Mouse (Mus musculus) ES-E14 (cell line): Measurements from ENCODE around the gene Zfp850. TPM values are rescaled to one million over a fixed set of nuclear protein-coding genes. Genes with fewer than 3 reads are reported as not detected.
A peak's percentile ranks its signal among the peaks of the same experiment; 100 is the strongest.

ENCODE experiments used
- DNase-seq: peaks from one replicate; pipeline ENCODE4 v3.0.0-alpha.2; 2013; ENCODE audit warnings: low read depth, low spot score
- H3K27ac ChIP-seq: 2 replicates; pipeline ENCODE4 v1.5.1; 2012; ENCODE audit warnings: low read depth, mild to moderate bottlenecking, low read length, moderate library complexity, mixed read lengths; ENCODE audit not compliant: poor library complexity, insufficient read depth, severe bottlenecking
- H3K36me3 ChIP-seq: 2 replicates; pipeline ENCODE4 v1.6.1; 2012; ENCODE audit warnings: mild to moderate bottlenecking, low read length, moderate library complexity, mixed read lengths; ENCODE audit not compliant: control insufficient read depth, poor library complexity, insufficient read depth, severe bottlenecking
- H3K4me1 ChIP-seq, 2 experiments: fragments of 150-350 bp in 1 of 2; sonication (generic) in 1 of 2; 2 replicates each; pipeline ENCODE4 v1.6.1; 2012; ENCODE audit warnings: low read length in 2 of 2, mild to moderate bottlenecking in 1 of 2, mixed read lengths in 1 of 2; ENCODE audit not compliant: control insufficient read depth in 2 of 2, insufficient read depth in 2 of 2, poor library complexity in 1 of 2
- H3K4me3 ChIP-seq, 2 experiments: fragments of 150-350 bp in 1 of 2; sonication (generic) in 1 of 2; 2 replicates each; pipeline ENCODE4 v1.5.1; 2012; ENCODE audit warnings: low read length in 2 of 2, low read depth in 1 of 2, mild to moderate bottlenecking in 1 of 2, mixed read lengths in 1 of 2; ENCODE audit not compliant: insufficient read depth in 1 of 2, poor library complexity in 1 of 2, severe bottlenecking in 1 of 2
- H3K9ac ChIP-seq: 2 replicates; pipeline ENCODE4 v1.6.1; 2012; ENCODE audit warnings: low read depth, mild to moderate bottlenecking, low read length, mixed read lengths; ENCODE audit not compliant: poor library complexity, insufficient read depth, severe bottlenecking
- H3K9me3 ChIP-seq: fragments of 150-350 bp; sonication (generic); 2 replicates; pipeline ENCODE4 v1.6.1; 2012; ENCODE audit warnings: low read depth, mild to moderate bottlenecking, low read length; ENCODE audit not compliant: control insufficient read depth, insufficient read depth
- CHD2 ChIP-seq: IDR thresholded peaks from 2 replicates; pipeline ENCODE4 v1.6.1; 2014; ENCODE audit warnings: mild to moderate bottlenecking, low read depth, low read length, inconsistent platforms
- HCFC1 ChIP-seq: IDR thresholded peaks from 2 replicates; pipeline ENCODE4 v1.6.1; 2012; ENCODE audit warnings: low read length, inconsistent platforms, borderline replicate concordance; ENCODE audit not compliant: insufficient read depth
- MAFK ChIP-seq: IDR thresholded peaks from 2 replicates; pipeline ENCODE4 v1.6.1; 2014; ENCODE audit warnings: mild to moderate bottlenecking, low read depth, low read length, inconsistent platforms; ENCODE audit not compliant: insufficient read depth
- ZC3H11A ChIP-seq: IDR thresholded peaks from 2 replicates; pipeline ENCODE4 v1.6.1; 2012; ENCODE audit warnings: low read depth, mild to moderate bottlenecking, inconsistent platforms, low read length, borderline replicate concordance
- ZNF384 ChIP-seq: IDR thresholded peaks from 2 replicates; pipeline ENCODE4 v1.6.1; 2012; ENCODE audit warnings: low read depth, low read length, inconsistent platforms
- in situ Hi-C, 2 experiments: fragments of 600-800 bp; cut with MboI; formaldehyde crosslinking; loops; one replicate each; pipeline ENCODE4 v1.15.1; 2025; ENCODE audit warnings: low sequenced_read_pairs in 2 of 2, inconsistent platforms in 1 of 2; ENCODE audit not compliant: unreplicated experiment in 2 of 2
- total RNA-seq: library from RNA; depleted of rRNA; stranded (reverse); fragments of 300-350 nt; gene quantifications from 2 replicates; pipeline ENCODE4 v1.2.3, GENCODE M21; 2012

The Zfp850 gene
- total RNA-seq, 1 experiment, result 24.0 TPM

DNA sequence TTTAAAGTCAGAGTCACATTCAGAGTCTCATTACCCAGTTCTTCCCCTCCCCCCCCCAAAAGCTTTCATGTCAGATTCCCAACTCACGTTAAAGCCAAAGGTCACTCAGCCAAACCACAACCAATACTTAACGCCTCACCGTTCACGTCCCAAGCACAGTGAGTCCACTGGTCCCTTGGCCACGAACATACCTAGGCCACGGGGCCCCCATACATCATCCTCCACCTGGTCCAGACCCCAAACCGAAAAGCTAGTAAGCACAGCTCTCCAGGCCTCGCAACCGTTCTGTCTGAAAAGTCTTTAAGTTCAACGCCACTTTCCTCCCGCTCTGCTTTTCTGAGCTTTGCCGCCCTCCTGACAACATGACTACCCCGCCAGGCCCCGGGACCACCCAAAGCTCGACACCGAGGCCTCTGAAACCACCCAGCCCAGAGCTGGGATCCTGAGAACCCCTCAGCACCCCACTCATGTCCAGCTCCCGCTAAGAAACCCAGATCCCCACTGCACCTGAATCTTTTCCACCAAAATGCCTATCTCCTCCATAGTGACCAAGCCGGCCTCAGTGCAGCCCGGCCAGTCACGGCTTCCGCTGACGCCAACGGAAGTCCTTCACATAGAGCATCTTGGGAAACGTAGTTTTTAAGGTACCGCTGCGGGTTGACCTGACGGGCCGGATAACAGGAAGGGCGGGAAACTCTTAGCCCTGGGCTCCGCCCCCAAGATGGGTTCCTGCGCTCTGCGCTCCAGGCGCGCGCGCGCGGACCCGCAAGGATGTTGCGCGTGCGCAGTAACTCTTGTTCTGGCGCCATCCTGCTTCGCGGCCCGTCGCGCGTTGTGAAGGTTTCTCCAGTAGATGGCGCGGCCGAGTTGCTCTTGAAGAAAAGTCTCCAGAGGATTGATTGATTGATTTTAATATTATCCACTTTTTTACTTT lies 35.8 kb upstream of the Zfp850 start, which contains the start of gene Psmc4:
Gene Psmc4 (minus strand): TSS at position 626 of the 934 bp plus-strand sequence.
- H3K9me3 ChIP-seq, result no peaks in the 10 kb centered on the region
- H3K9ac ChIP-seq, result peak within 1 kb of the TSS; percentile 98
- H3K36me3 ChIP-seq, result peaks cover 39% of the 10 kb centered on the region
- peak within 1 kb of the TSS; percentile 79 to 96 for H3K4me3 ChIP-seq
- peak within 1 kb of the TSS; percentile 54; the same call in 1 of the 2 replicates for H3K27ac ChIP-seq
- H3K4me1 ChIP-seq, result peaks cover 2 to 4% of the 10 kb centered on the region in 2 experiments; a peak in 2 of 4 replicates
- TF ChIP-seq CHD2 (no peak), ZNF384 (no peak), ZC3H11A (peak; percentile 36; the same call in 1 of the 2 replicates), MAFK (no peak), HCFC1 (peak; percentile 97)
- DNase-seq, result peak; percentile 96
- in situ Hi-C loops, result no loop called here

DNA sequence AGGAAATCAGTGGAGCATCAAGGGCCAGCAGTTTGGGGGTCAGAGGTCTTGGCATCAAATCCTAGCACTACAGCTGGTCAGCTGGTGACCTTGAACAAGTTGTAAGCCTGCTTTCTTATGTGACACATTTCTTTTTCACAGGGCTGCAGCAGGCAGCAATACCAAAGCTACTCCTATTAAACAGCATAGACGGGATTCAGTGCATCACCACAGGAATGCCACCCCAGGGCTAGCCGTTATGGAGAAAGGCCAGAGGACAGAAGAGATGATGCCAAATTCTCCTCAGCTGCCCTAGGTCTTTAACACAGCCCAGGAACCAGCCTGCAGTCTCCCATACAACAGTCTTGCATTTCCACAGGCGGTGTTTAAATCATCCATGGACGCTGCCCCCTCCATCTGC lies 30.6 kb upstream of the Zfp850 start:
- Histone ChIP-seq H3K4me1 (peaks cover 0 to 4% of the 10 kb centered on the region in 2 experiments; a peak in 2 of 4 replicates), H3K9ac (no peak overlapping the region), H3K9me3 (no peaks in the 10 kb centered on the region), H3K36me3 (peaks cover 71% of the 10 kb centered on the region), H3K27ac (no peak overlapping the region), H3K4me3 (no peak overlapping the region)
- TF ChIP-seq CHD2 (no peak), HCFC1 (no peak), MAFK (no peak), ZNF384 (no peak)
- in situ Hi-C loops, result no loop called here
- no peak for DNase-seq

DNA sequence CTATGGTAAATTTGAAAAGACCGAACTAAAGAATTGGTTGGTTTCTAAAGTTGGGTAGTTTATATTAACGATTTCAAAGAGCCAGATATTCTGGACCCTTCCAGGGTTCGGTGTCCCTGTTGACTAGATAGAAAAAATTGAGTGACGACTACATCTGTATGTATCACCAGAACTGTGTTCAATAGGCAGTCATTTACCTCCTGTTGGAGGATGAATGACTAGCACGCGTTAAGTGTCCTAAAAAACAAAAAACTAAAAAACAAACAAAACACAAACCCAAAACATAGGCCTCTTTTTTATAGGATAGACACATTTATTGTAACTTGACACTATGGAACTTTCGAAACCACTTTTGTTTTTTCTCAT lies 513 bp upstream of the Zfp850 start:
- no peak for DNase-seq
- peaks cover 1 to 2% of the 10 kb centered on the region in 2 experiments; a peak in 2 of 4 replicates for H3K4me1 ChIP-seq
- peak overlapping the region; percentile 83 to 88 for H3K4me3 ChIP-seq
- TF ChIP-seq CHD2 (no peak), HCFC1 (no peak), MAFK (no peak), ZNF384 (no peak), ZC3H11A (no peak)
- no peak overlapping the region for H3K27ac ChIP-seq
- in situ Hi-C loops, result no loop called here
- peaks cover 2% of the 10 kb centered on the region; the same call in 1 of the 2 replicates for H3K36me3 ChIP-seq
- H3K9me3 ChIP-seq, result no peaks in the 10 kb centered on the region
- H3K9ac ChIP-seq, result peak overlapping the region; percentile 90

DNA sequence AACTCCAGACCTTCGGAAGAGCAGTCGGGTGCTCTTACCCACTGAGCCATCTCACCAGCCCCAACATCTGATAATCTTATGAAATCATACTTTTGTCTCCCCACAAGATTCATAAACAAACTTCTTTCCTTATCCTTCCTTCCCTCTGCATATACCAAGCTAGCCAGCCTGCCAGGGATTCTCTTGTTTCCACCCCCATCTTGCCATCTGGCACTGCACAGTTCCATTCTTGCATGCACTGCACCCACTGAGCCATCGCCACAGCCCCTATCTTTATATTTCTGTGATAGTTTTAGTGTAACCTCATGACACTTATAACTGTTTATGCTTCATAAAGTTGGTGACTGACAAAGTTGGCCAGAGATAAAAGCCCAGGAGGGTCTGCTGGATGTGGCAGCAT lies 3.6 kb downstream of the Zfp850 start:
- no peak for TF ChIP-seq MAFK
- TF ChIP-seq CHD2, result no peak
- TF ChIP-seq ZC3H11A, result no peak
- TF ChIP-seq ZNF384, result no peak
- TF ChIP-seq HCFC1, result no peak
- Histone ChIP-seq H3K36me3 (peaks cover 17% of the 10 kb centered on the region), H3K4me1 (peaks cover 1 to 2% of the 10 kb centered on the region in 2 experiments; a peak in 2 of 4 replicates), H3K9ac (no peak overlapping the region), H3K9me3 (no peaks in the 10 kb centered on the region), H3K27ac (no peak overlapping the region), H3K4me3 (no peak overlapping the region)
- no peak for DNase-seq
- in situ Hi-C loops, result no loop called here
